Mouse (Mus musculus): ENCODE results near the gene Styx.
"Not testable (repeated sequence)": the region's sequence is repeated elsewhere in the genome, so short reads cannot be mapped to it uniquely, and the experiment has no call there.

The Styx gene

DNA sequence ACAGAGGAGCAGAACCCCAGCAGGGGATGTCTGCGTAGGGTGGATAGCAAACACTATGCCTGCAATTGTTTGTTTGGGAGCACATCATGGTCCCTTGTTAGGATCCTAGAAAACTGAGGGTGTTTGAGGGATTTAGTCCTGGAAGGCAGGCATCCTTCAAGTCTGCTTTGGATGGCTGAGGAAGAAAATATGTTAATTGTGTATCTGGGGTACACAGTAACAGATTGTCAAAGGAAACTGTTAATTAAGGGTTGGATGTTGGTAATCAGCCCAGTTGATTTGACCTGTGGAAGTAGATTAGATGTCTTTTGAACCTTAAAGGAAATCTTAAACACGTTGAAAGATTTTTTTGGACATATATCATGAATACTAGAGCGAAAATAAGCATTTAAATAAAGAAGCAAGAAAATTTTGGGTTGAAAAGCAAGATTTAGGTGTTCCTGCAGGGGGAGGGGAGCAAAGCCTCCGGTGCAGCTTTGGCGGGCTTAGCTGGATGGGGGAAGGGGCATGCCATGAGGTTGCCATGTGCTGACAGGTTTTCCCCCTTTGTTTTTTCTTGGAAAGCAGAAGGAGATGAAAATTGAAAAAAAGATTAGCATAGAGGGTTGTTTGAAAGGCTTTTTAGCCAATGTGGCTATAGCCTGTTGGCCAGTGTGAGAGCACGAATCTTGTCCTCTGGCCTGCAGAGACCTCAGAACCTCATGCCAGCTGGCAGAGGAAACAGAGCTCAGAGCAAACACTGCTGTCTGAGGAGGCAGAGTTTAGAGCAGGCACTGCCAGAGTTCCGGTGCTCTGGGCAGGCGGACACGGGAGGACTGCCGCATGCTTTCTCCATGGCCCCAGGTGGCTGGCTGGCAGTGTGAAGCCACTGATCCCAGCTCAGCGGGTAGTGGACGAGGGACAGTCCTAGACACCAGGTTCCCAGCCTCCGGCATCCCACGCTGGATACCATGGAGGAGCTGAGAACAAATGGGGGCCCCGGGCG, 13.6 kb downstream of the Styx start:
- DNase-seq (ENCODE audit: low spot score in 2 of 2), result no peak

GRCm38 (mm10) chr14:45365196-45365587, 14.3 kb downstream of the Styx start:
- DNase-seq (ENCODE audit: low spot score in 2 of 2), result no peak

DNA sequence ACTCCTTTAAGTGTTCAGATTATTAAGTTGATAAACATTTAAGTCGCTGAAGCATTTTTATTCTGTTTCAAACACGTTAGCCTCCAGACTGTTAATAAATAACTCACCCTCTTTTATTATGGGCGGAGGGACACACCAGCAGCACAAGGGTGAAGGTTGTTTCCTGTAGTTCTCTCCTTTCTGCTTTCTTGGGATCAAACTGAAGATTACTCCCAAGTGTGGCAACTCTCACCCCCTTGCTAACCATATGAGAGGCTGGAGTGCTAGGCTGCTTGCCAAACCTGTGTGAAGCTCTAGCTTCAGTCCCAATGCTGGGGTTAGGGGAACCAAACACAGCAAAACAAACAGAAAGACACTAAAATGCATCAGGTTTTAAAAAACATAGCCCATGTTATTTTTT, 27.9 kb downstream of the Styx start:
- no peak for DNase-seq (ENCODE audit: low spot score in 2 of 2)

GRCm38 (mm10) chr14:45380756-45381155, 29.9 kb downstream of the Styx start:
- DNase-seq (ENCODE audit: low spot score in 2 of 2), result no peak

DNA sequence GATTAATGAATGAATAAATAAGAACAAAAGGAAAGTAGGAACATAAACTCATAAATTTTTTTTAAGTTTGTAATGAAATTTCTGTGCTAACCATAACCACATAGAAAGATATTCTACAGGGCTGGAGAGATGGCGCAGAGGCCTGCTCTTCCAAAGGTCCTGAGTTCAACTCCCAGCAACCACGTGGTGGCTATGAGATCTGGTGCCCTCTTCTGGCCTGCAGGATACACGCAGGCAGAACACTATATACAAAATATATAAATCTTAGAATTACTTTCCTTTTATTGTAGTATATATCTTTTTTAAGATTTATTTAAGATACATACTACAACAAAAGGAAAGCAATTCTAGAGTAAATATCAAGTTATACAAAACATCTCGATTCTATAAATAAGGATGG, 32.0 kb downstream of the Styx start:
- no peak for DNase-seq (ENCODE audit: low spot score in 2 of 2)

DNA sequence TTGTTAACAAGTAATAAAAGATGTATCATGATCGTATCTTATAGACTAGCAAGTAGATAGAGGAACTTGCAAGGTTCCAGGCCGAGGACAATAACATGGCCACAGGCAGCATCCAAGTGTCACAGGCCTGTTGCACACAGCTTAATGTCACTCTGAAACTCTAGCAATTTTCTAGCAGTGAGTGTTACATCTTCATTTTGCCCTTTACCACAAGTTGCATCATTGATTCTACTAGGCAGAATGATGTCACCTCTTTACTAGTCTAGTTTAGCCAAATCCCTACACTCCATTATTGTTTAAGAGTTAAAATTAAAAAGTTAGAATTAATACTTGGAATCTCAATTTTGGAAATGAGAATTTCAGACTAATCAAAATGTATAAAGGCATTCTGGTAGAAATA, 34.7 kb downstream of the Styx start:
- DNase-seq (ENCODE audit: low spot score in 2 of 2), result no peak

GRCm38 (mm10) chr14:45387480-45387879, 36.6 kb downstream of the Styx start:
- no peak for DNase-seq (ENCODE audit: low spot score in 2 of 2)

- peak; percentile 88 to 90 for DNase-seq (ENCODE audit: low spot score in 2 of 2)
Measured at GRCm38 (mm10) chr14:45388345-45389181, 37.7 kb downstream of the Styx start.

GRCm38 (mm10) chr14:45389194-45389593, 38.3 kb downstream of the Styx start:
- DNase-seq (ENCODE audit: low spot score in 2 of 2), result no peak

- no peak for DNase-seq (ENCODE audit: low spot score in 2 of 2)
Measured at GRCm38 (mm10) chr14:45399836-45400235, 48.9 kb downstream of the Styx start.

- no peak for DNase-seq (ENCODE audit: low spot score in 2 of 2)
Measured at GRCm38 (mm10) chr14:45403651-45404050, 52.8 kb downstream of the Styx start.

DNA sequence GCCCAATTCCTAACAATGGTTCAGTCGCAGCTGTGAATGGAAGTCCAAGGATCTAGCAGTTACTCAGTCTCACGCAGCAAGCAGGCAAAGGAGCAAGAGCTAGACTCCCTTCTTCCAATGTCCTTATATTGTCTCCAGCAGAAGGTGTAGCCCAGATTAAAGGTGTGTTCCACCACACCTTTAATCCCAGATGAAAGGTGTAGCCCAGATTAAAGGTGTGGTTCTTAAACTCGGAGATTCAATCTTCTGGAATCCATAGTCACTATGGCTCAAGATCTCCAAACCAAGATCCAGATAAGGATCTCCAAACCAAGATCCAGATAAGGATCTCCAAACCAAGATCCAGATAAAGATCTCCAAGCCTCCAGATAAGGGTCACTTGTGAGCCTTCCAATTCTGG, 53.9 kb downstream of the Styx start, which contains the start of gene Gnpnat1:
Gene Gnpnat1, minus strand, starts transcription at position 101 of the 400 bp plus-strand sequence.
- DNase-seq (ENCODE audit: low spot score in 2 of 2), result not testable (repeated sequence)

GRCm38 (mm10) chr14:45416265-45416664, 65.4 kb downstream of the Styx start:
- no peak for DNase-seq (ENCODE audit: low spot score in 2 of 2)

- DNase-seq (ENCODE audit: low spot score in 2 of 2), result no peak
Measured at GRCm38 (mm10) chr14:45418553-45418952, 67.7 kb downstream of the Styx start.

GRCm38 (mm10) chr14:45419323-45419722, 68.4 kb downstream of the Styx start:
- DNase-seq (ENCODE audit: low spot score in 2 of 2), result no peak

DNA sequence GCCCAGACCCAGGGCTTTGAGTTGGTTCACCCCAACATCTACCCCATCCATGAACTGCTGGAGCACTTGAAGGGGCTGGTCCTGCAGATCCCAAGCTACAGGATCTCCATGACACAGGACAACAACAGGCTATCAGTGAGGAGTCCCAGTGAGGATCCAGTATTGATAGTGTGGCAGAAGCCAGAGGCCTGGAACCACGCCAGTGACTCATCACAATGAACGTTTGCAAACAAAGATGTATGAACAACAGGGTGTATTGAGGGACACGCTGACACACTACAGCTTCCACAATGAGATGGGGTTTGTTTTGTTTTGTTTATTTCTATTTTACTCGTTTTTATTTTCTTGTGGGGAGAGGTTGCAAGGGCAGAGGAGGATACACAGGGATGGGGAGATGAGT, 71.5 kb downstream of the Styx start:
- DNase-seq (ENCODE audit: low spot score in 2 of 2), result no peak

DNA sequence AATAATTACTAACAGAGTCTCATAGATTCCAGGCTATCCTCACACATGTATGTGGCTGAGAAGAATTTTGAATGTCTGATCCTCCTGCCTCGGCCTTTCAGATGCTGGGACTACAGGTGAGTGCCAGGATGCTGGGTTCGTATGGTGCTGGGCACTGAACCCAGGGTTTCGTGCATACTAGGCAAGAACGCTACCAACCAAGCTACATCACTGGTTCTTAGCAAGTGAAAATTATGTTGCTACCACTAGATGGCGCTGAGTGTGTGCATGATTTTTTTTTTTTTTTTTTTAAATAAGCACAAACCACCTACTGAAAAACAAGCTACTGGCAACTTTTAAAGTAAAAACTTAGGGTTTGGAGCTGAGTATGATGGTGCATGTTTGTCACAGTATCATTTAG, 72.3 kb downstream of the Styx start:
- peak; percentile 18 to 36 for DNase-seq (ENCODE audit: low spot score in 2 of 2)

GRCm38 (mm10) chr14:45430066-45430842, 79.4 kb downstream of the Styx start:
- no peak for DNase-seq (ENCODE audit: low spot score in 2 of 2)

GRCm38 (mm10) chr14:45432003-45432402, 81.1 kb downstream of the Styx start:
- DNase-seq (ENCODE audit: low spot score in 2 of 2), result no peak

DNA sequence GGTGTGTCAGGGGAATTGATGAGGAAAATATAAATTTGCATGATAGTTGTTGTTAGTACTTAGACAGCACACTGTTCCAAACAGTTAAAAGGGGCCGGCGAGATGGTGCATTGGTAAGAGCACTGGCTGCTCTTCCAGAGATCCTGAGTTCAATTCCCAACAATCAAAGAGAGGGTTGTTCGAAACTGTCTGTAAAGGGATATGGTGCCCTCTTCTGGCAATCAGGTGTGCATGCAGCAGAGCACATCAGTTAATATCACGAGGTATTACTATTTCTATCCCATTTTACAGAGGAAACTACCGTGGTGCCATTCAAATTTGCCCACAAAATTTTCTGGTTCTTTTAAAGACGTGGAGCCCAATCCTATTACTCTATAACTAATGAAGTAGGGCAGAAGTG, 83.3 kb downstream of the Styx start:
- DNase-seq (ENCODE audit: low spot score in 2 of 2), result no peak

DNA sequence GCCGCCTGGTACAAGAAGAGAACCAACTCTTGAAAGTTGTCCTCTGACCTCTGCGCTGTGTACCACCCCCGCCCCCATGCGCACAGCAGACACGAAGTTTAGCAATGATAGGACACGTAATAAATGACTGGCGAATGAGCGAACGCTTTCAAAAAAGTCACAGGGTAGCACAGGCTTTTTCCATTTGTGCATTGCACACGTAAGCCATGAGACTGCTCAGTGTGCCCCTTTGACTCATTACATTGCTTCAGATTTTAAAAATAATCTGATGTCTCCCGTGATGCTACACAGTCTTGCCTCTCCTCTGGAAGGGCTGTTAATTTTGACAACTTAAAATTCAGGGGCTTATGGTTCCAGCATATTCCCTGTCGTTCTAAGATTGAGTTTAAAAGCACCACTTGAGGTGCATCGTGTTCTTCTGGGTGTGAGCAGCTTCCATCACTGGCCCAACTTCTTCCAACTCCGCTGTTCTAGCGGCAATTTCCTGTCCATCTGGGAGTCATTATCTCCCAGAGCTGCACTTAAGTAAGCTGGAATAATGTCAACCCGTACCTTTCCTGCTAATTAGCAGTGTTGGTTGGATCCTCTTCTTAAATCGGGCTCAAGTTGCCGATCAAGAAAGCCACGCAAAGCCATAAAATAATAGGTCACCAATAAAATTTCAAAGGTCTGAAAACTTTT, 87.5 kb downstream of the Styx start:
- DNase-seq (ENCODE audit: low spot score in 2 of 2), result no peak
